Mouse (Mus musculus) myocyte (in vitro differentiated cells): ENCODE results near the gene Grin2a. TPM values are rescaled to one million over a fixed set of nuclear protein-coding genes. Genes with fewer than 3 reads are reported as not detected.

Source experiments
- H3K27me3 ChIP-seq: one replicate; pipeline ENCODE4 v1.6.1; 2011; ENCODE audit not compliant: control insufficient read depth, insufficient read depth, insufficient read length
- H3K36me3 ChIP-seq: one replicate; pipeline ENCODE4 v1.6.1; 2011; ENCODE audit not compliant: control insufficient read depth, insufficient read depth
- H3K4me2 ChIP-seq: one replicate; pipeline ENCODE4 v1.6.1; 2011; ENCODE audit warnings: low read depth, control low read depth
- H3K4me3 ChIP-seq: one replicate; pipeline ENCODE4 v1.5.1; 2011; ENCODE audit warnings: mild to moderate bottlenecking, control low read depth, moderate library complexity
- H3K79me2 ChIP-seq: one replicate; pipeline ENCODE4 v1.6.1; 2011; ENCODE audit not compliant: control insufficient read depth, insufficient read depth
- H3ac ChIP-seq: one replicate; pipeline ENCODE4 v1.6.1; 2011; ENCODE audit not compliant: control insufficient read depth, insufficient read length
- CEBPB ChIP-seq: IDR thresholded peaks from 2 replicates; pipeline ENCODE4 v1.6.1; 2011; ENCODE audit warnings: mild to moderate bottlenecking, moderate library complexity; ENCODE audit not compliant: poor library complexity, insufficient read depth, severe bottlenecking
- E2F4 ChIP-seq: IDR thresholded peaks from one replicate; pipeline ENCODE4 v1.6.1; 2011; ENCODE audit warnings: mild to moderate bottlenecking, control low read depth, moderate library complexity; ENCODE audit not compliant: insufficient read depth
- MAX ChIP-seq: IDR thresholded peaks from one replicate; pipeline ENCODE4 v1.6.1; 2011; ENCODE audit warnings: low read depth, mild to moderate bottlenecking, control low read depth
- MYOD1 ChIP-seq, 3 experiments: IDR thresholded peaks; one replicate each; pipeline ENCODE4 v1.6.1; 2011; ENCODE audit warnings: control low read depth in 2 of 3, low read depth in 2 of 3, mild to moderate bottlenecking in 2 of 3, moderate library complexity in 1 of 3; ENCODE audit not compliant: insufficient read length in 2 of 3, control insufficient read depth in 1 of 3
- MYOG ChIP-seq, 3 experiments: IDR thresholded peaks; one replicate each; pipeline ENCODE4 v1.6.1; 2011; ENCODE audit warnings: control low read depth in 2 of 3, low read depth in 2 of 3, mild to moderate bottlenecking in 2 of 3; ENCODE audit not compliant: insufficient read length in 2 of 3, control insufficient read depth in 1 of 3, insufficient read depth in 1 of 3
- POLR2A ChIP-seq: IDR thresholded peaks from one replicate; pipeline ENCODE4 v1.6.1; 2011; ENCODE audit warnings: low read depth, mild to moderate bottlenecking, control low read depth, moderate library complexity; ENCODE audit not compliant: insufficient read length
- POLR2AphosphoS2 ChIP-seq: IDR thresholded peaks from one replicate; pipeline ENCODE4 v1.6.1; 2011; ENCODE audit warnings: low read depth, control low read depth; ENCODE audit not compliant: insufficient read length
- REST ChIP-seq: IDR thresholded peaks from one replicate; pipeline ENCODE4 v1.6.1; 2011; ENCODE audit warnings: mild to moderate bottlenecking, control low read depth, moderate library complexity; ENCODE audit not compliant: insufficient read depth, insufficient read length
- SRF ChIP-seq: IDR thresholded peaks from one replicate; pipeline ENCODE4 v1.6.1; 2011; ENCODE audit warnings: low read depth; ENCODE audit not compliant: control insufficient read depth, insufficient read length
- TCF12 ChIP-seq: IDR thresholded peaks from one replicate; pipeline ENCODE4 v1.6.1; 2011; ENCODE audit warnings: mild to moderate bottlenecking, control low read depth; ENCODE audit not compliant: poor library complexity, insufficient read depth, severe bottlenecking
- TCF3 ChIP-seq: IDR thresholded peaks from one replicate; pipeline ENCODE4 v1.6.1; 2011; ENCODE audit warnings: low read depth, control low read depth; ENCODE audit not compliant: insufficient read length
- USF1 ChIP-seq: IDR thresholded peaks from one replicate; pipeline ENCODE4 v1.6.1; 2011; ENCODE audit warnings: low read depth, mild to moderate bottlenecking, control low read depth, moderate library complexity
- polyA plus RNA-seq: library from polyadenylated mRNA; unstranded; fragments of >200 nt; fragmentation: generic; extraction: Trizol; gene quantifications from one replicate; pipeline ENCODE4 v1.2.1, GENCODE M21; 2012; ENCODE audit warnings: missing spikeins

The Grin2a gene
- polyA plus RNA-seq, 1 experiment: 0.01 TPM

DNA sequence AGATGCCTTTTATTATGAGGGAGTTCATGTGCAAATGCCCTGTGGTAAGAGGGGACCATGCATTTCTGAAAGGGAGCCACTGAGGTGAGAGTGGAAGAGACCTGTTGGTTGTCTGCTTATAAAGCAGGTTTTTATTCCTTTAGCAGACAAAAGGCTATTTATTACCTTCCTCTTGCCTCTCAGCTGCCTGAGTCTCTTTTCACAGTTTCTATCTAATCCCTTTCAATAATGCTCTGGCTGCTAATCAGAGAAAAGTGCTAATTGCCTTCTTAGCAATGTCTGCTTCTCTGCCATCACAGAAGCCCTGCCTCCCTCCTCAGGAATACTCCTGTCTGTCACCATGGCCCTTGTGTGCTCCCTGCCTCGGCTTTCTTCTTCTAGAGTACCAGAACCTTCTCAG is 209.1 kb downstream of the Grin2a start:
- Histone ChIP-seq H3K36me3 (no peaks in the 10 kb centered on the region), H3ac (no peak overlapping the region), H3K4me2 (no peak overlapping the region), H3K27me3 (no peaks in the 10 kb centered on the region), H3K79me2 (no peaks in the 10 kb centered on the region), H3K4me3 (no peak overlapping the region)
- TF ChIP-seq CEBPB (no peak), MYOD1 (IDR thresholded peaks at IDR 0.05; ENCODE audit: control insufficient read depth in 1 of 3, insufficient read length in 2 of 3, low read depth in 2 of 3) (no peak), TCF3 (no peak), REST (no peak), POLR2A (no peak), USF1 (no peak), SRF (no peak), MAX (no peak), POLR2AphosphoS2 (no peak), MYOG (IDR thresholded peaks at IDR 0.05; ENCODE audit: control insufficient read depth in 1 of 3, insufficient read depth in 1 of 3, insufficient read length in 2 of 3, low read depth in 2 of 3) (no peak), TCF12 (no peak), E2F4 (no peak)

DNA sequence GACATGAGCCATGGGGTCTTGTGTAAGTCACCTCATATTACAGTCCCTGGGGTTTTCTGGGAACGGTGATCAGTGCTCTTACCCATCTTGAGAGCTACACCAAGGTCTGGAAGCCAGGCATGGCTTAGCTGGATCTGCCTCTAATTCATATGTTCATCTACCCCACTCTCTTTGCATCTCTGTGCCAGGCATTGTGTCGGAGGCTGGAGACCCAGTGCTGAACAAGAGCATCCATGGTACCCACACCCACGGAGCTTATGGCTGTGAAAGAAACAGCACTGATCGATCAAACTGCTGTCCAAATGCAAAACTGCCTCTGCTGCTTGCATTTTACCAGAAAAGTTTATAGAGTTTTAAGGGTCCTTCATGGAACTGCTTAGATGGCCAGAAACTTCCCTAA is 209.5 kb downstream of the Grin2a start:
- no peaks in the 10 kb centered on the region for H3K36me3 ChIP-seq
- H3K79me2 ChIP-seq: no peaks in the 10 kb centered on the region
- H3K4me3 ChIP-seq: no peak overlapping the region
- H3K4me2 ChIP-seq: no peak overlapping the region
- H3K27me3 ChIP-seq: no peaks in the 10 kb centered on the region
- no peak overlapping the region for H3ac ChIP-seq
- TF ChIP-seq MAX (no peak), REST (no peak), E2F4 (no peak), MYOD1 (IDR thresholded peaks at IDR 0.05; ENCODE audit: control insufficient read depth in 1 of 3, insufficient read length in 2 of 3, low read depth in 2 of 3) (no peak), SRF (no peak), POLR2AphosphoS2 (no peak), TCF3 (no peak), USF1 (no peak)

DNA sequence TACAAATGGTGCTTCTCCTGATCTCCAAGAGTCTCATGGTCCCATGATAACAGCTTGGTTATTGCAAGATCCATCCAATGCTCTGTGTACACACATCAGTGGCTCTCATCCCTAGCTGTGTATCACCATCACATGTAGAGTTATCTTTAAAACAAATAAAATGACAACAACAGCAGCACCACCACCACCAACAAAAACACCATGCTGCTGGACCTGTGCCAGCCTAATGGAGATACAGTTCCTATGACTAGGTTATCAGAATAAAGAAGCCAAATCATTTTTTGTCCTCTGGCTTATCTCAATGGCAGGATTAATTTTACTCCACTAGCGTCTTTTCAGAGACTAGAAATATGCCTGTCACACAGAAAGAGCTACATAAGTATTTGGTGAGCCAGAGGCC is 226.4 kb downstream of the Grin2a start:
- Histone ChIP-seq H3K36me3 (no peaks in the 10 kb centered on the region), H3K27me3 (no peaks in the 10 kb centered on the region), H3K4me3 (no peak overlapping the region), H3ac (no peak overlapping the region), H3K4me2 (no peak overlapping the region), H3K79me2 (no peaks in the 10 kb centered on the region)
- no peak for TF ChIP-seq CEBPB

DNA sequence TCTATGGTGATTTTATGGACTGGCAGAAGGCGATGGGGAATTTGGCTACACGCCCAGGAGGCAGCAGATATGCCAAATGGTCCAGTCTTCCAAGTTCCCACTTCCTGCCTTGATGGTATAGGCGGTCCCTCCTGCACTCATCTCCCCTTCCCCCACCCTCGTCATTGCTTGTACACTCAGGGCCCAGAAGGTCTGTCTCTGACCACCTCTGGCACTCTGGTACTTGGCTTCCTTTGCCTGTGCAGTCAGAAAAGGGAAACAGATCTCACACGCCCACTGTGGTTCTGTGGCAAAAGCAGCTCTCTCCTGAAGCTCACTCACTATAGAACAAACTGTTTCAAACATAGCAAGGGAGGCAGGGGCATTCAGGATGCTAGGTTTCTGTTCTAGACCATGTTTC is 227.0 kb downstream of the Grin2a start:
- TF ChIP-seq MYOG (IDR thresholded peaks at IDR 0.05; ENCODE audit: control insufficient read depth in 1 of 3, insufficient read depth in 1 of 3, insufficient read length in 2 of 3, low read depth in 2 of 3) (no peak), MAX (no peak), CEBPB (no peak), TCF12 (no peak)
- Histone ChIP-seq H3ac (no peak overlapping the region), H3K79me2 (no peaks in the 10 kb centered on the region), H3K4me2 (no peak overlapping the region), H3K36me3 (no peaks in the 10 kb centered on the region), H3K27me3 (no peaks in the 10 kb centered on the region), H3K4me3 (no peak overlapping the region)

DNA sequence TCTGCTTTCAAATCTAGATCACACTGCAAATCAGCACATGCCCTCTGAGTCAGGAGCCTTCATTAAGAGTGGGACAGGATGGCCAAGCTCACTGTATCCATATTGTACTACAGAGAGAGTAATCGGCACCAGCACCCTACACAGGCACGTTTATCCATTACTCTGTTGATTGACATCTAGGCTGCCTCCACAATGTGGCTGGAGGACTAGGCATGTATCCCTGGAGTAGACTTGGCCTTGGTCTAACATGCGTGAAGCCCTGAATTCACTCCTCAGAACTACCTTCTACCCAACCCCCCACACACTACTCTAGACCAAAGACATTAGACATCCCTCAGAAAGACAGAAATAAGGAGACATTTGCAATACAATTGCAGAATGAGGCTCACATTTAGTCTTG is 227.4 kb downstream of the Grin2a start:
- no peaks in the 10 kb centered on the region for H3K79me2 ChIP-seq
- H3K36me3 ChIP-seq: no peaks in the 10 kb centered on the region
- no peak overlapping the region for H3K4me2 ChIP-seq
- no peak overlapping the region for H3K4me3 ChIP-seq
- H3K27me3 ChIP-seq: no peaks in the 10 kb centered on the region
- no peak for TF ChIP-seq MYOD1 (IDR thresholded peaks at IDR 0.05; ENCODE audit: control insufficient read depth in 1 of 3, insufficient read length in 2 of 3, low read depth in 2 of 3)
- TF ChIP-seq TCF12: no peak
- no peak for TF ChIP-seq REST
- no peak for TF ChIP-seq POLR2AphosphoS2
- no peak for TF ChIP-seq MAX
- TF ChIP-seq MYOG (IDR thresholded peaks at IDR 0.05; ENCODE audit: control insufficient read depth in 1 of 3, insufficient read depth in 1 of 3, insufficient read length in 2 of 3, low read depth in 2 of 3): no peak
- TF ChIP-seq POLR2A: no peak
- TF ChIP-seq SRF: no peak
- no peak overlapping the region for H3ac ChIP-seq

DNA sequence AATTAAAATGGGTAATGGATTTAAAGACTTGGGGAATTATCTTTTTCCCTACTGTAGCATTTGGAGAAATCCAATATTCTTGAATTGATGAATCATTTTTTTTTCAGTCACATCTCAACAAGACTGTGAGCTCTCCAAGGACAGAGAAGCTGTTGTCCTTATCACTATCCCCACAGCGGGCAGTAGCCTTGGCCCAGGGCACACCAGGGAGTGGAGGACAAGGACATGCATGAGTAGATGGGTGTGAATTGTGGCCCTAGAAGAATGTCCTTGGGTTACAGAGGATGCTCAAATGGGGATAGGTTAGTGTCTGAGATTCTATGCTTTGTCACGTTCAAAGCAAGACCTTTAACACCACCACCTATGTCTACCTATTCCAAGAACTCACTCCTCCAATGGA is 231.3 kb downstream of the Grin2a start:
- H3ac ChIP-seq: no peak overlapping the region
- H3K4me3 ChIP-seq: no peak overlapping the region
- no peaks in the 10 kb centered on the region for H3K36me3 ChIP-seq
- H3K79me2 ChIP-seq: no peaks in the 10 kb centered on the region
- no peaks in the 10 kb centered on the region for H3K27me3 ChIP-seq
- no peak for TF ChIP-seq USF1
- TF ChIP-seq TCF3: no peak
- no peak for TF ChIP-seq POLR2AphosphoS2
- TF ChIP-seq MYOD1 (IDR thresholded peaks at IDR 0.05; ENCODE audit: control insufficient read depth in 1 of 3, insufficient read length in 2 of 3, low read depth in 2 of 3): no peak
- no peak for TF ChIP-seq REST
- no peak for TF ChIP-seq CEBPB
- TF ChIP-seq SRF: no peak
- no peak for TF ChIP-seq E2F4
- no peak for TF ChIP-seq MAX
- no peak for TF ChIP-seq TCF12
- H3K4me2 ChIP-seq: no peak overlapping the region
